Mouse (Mus musculus): ENCODE results near the gene Ccdc62. TPM values are rescaled to one million over a fixed set of nuclear protein-coding genes. Genes with fewer than 3 reads are reported as not detected.
A peak's percentile ranks its signal among the peaks of the same experiment; 100 is the strongest.

Ccdc62 gene
- 6.2 and 7.3 TPM in 2 replicates for polyA plus RNA-seq (2014; fragmentation: Nextera tagmentation; extraction: Ambion mirVana)

GRCm38 (mm10) chr5:123930508-123930989 is at the start of gene Ccdc62:
TSS of gene Ccdc62 (plus strand) at chr5:123930679.
- H3K27me3 ChIP-seq (ENCODE audit: control insufficient read depth, insufficient read depth, low read length): no peaks in the 10 kb centered on the region
- H3K4me3 ChIP-seq (ENCODE audit: low read length): peak within 1 kb of the TSS; percentile 84
- peak; percentile 97 for ATAC-seq (ENCODE audit: low FRiP score, low TSS enrichment)
- peak within 1 kb of the TSS; percentile 82 for H3K4me2 ChIP-seq (replicated peaks; ENCODE audit: low read depth, low read length)
- H3K27ac ChIP-seq (ENCODE audit: low read depth, low read length): peak within 1 kb of the TSS; percentile 78
- WGBS: under 1% methylated on average over 56 of the region's 56 CpGs
- peak within 1 kb of the TSS; percentile 89 for H3K9ac ChIP-seq (ENCODE audit: low read depth, low read length)
- 0 out of 2 replicates have a peak, but pooled peaks cover 5% of the 10 kb centered on the region for H3K4me1 ChIP-seq (ENCODE audit: control insufficient read depth, insufficient read depth, low read length)
- H3K9me3 ChIP-seq (ENCODE audit: control insufficient read depth, low read length): no peaks in the 10 kb centered on the region
- H3K36me3 ChIP-seq (ENCODE audit: control insufficient read depth, insufficient read depth, low read length): peaks cover 31% of the 10 kb centered on the region

- Histone ChIP-seq H3K27ac (ENCODE audit: low read depth, low read length) (no peak overlapping the region), H3K27me3 (ENCODE audit: control insufficient read depth, insufficient read depth, low read length) (no peaks in the 10 kb centered on the region), H3K9me3 (ENCODE audit: control insufficient read depth, low read length) (no peaks in the 10 kb centered on the region), H3K9ac (ENCODE audit: low read depth, low read length) (no peak overlapping the region), H3K4me1 (ENCODE audit: control insufficient read depth, insufficient read depth, low read length) (peaks cover 31% of the 10 kb centered on the region), H3K36me3 (ENCODE audit: control insufficient read depth, insufficient read depth, low read length) (no peaks in the 10 kb centered on the region), H3K4me2 (replicated peaks; ENCODE audit: low read depth, low read length) (no peak overlapping the region), H3K4me3 (ENCODE audit: low read length) (no peak overlapping the region)
- 86% methylated on average over 14 of the region's 14 CpGs for WGBS
- ATAC-seq (ENCODE audit: low FRiP score, low TSS enrichment): no peak
These were observed 49.7 kb upstream of the Ccdc62 start for GRCm38 (mm10) chr5:123880778-123881177.

DNA sequence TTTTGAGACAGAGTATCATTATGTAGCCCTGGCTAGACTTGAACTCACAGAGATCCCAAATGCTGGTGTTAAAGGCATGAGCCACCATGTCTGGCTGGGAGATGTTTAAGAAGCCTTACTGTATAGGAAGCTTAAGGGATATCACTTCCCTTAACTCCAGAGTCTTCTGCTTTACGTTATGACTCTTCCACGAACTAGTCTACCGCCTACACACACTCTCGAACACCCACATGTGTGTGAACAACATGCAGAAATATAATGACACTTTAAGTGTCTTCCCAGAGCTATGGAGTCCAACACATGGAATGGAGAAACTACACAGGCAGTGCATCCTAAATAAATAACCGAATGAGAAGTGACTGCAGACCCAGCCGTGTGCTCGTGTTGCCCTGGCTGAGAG is 46.6 kb upstream of the Ccdc62 start:
- 73% methylated on average over 7 of the region's 7 CpGs for WGBS
- Histone ChIP-seq H3K27me3 (ENCODE audit: control insufficient read depth, insufficient read depth, low read length) (no peaks in the 10 kb centered on the region), H3K4me1 (ENCODE audit: control insufficient read depth, insufficient read depth, low read length) (peaks cover 15% of the 10 kb centered on the region), H3K4me2 (replicated peaks; ENCODE audit: low read depth, low read length) (no peak overlapping the region), H3K36me3 (ENCODE audit: control insufficient read depth, insufficient read depth, low read length) (no peaks in the 10 kb centered on the region), H3K9me3 (ENCODE audit: control insufficient read depth, low read length) (no peaks in the 10 kb centered on the region), H3K4me3 (ENCODE audit: low read length) (no peak overlapping the region), H3K27ac (ENCODE audit: low read depth, low read length) (no peak overlapping the region; the same call in 1 of the 2 replicates), H3K9ac (ENCODE audit: low read depth, low read length) (no peak overlapping the region)
- no peak for ATAC-seq (ENCODE audit: low FRiP score, low TSS enrichment)

GRCm38 (mm10) chr5:123884332-123884731 is 46.1 kb upstream of the Ccdc62 start:
- H3K4me2 ChIP-seq (replicated peaks; ENCODE audit: low read depth, low read length): no peak overlapping the region
- 76% methylated on average over 10 of the region's 10 CpGs for WGBS
- H3K4me3 ChIP-seq (ENCODE audit: low read length): no peak overlapping the region
- no peaks in the 10 kb centered on the region for H3K9me3 ChIP-seq (ENCODE audit: control insufficient read depth, low read length)
- H3K9ac ChIP-seq (ENCODE audit: low read depth, low read length): no peak overlapping the region
- H3K27me3 ChIP-seq (ENCODE audit: control insufficient read depth, insufficient read depth, low read length): no peaks in the 10 kb centered on the region
- H3K36me3 ChIP-seq (ENCODE audit: control insufficient read depth, insufficient read depth, low read length): no peaks in the 10 kb centered on the region
- no peak for ATAC-seq (ENCODE audit: low FRiP score, low TSS enrichment)
- peaks cover 11% of the 10 kb centered on the region for H3K4me1 ChIP-seq (ENCODE audit: control insufficient read depth, insufficient read depth, low read length)
- no peak overlapping the region; the same call in 1 of the 2 replicates for H3K27ac ChIP-seq (ENCODE audit: low read depth, low read length)

DNA sequence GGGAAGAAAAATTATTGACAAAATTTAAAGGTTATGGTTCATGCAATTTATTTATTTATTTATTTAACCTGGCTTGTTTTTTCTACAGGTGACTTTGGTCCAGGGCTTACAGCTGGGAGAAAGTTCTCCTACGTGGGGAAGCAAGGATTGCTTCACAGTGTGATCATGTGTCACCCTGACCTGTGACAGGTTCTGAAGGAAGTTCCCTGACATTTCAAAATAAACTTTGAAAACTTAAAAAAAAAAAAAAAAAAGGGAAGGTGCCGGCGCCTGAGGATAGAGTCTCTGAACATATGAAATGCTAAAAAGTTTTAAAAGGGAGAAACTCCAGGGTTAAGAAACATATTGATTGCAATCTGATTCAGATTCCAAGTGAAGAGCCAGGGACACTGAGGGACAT is 44.1 kb upstream of the Ccdc62 start:
- Histone ChIP-seq H3K4me2 (replicated peaks; ENCODE audit: low read depth, low read length) (no peak overlapping the region), H3K27me3 (ENCODE audit: control insufficient read depth, insufficient read depth, low read length) (no peaks in the 10 kb centered on the region), H3K4me1 (ENCODE audit: control insufficient read depth, insufficient read depth, low read length) (no peaks in the 10 kb centered on the region), H3K9me3 (ENCODE audit: control insufficient read depth, low read length) (no peaks in the 10 kb centered on the region), H3K36me3 (ENCODE audit: control insufficient read depth, insufficient read depth, low read length) (no peaks in the 10 kb centered on the region), H3K9ac (ENCODE audit: low read depth, low read length) (no peak overlapping the region), H3K4me3 (ENCODE audit: low read length) (no peak overlapping the region), H3K27ac (ENCODE audit: low read depth, low read length) (no peak overlapping the region)
- ATAC-seq (ENCODE audit: low FRiP score, low TSS enrichment): no peak
- WGBS: 70% methylated on average over 3 of the region's 3 CpGs

DNA sequence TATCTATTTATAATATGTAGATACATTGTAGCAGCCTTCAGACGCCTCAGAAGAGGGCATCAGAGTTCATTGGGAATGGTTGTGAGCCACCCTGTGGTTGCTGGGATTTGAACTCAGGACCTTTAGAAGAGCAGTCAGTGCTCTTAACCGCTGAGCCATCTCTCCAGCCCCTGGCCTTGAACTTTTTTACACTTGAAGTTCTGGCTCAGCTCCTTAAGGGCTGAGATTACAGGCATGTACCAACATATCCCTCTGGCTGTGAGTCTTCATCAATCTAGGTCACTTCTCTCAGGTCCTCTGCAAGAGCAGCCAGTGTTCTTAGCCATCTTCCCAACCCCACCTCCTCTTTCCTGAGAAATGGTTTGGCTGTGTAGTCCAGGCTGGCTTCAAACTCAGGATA is 40.2 kb upstream of the Ccdc62 start:
- ATAC-seq (ENCODE audit: low FRiP score, low TSS enrichment): no peak
- H3K4me3 ChIP-seq (ENCODE audit: low read length): no peak overlapping the region
- no peak overlapping the region for H3K27ac ChIP-seq (ENCODE audit: low read depth, low read length)
- no peaks in the 10 kb centered on the region for H3K36me3 ChIP-seq (ENCODE audit: control insufficient read depth, insufficient read depth, low read length)
- H3K9me3 ChIP-seq (ENCODE audit: control insufficient read depth, low read length): no peaks in the 10 kb centered on the region
- H3K27me3 ChIP-seq (ENCODE audit: control insufficient read depth, insufficient read depth, low read length): no peaks in the 10 kb centered on the region
- 0 out of 2 replicates have a peak, but pooled peaks cover 2% of the 10 kb centered on the region for H3K4me1 ChIP-seq (ENCODE audit: control insufficient read depth, insufficient read depth, low read length)
- no peak overlapping the region for H3K9ac ChIP-seq (ENCODE audit: low read depth, low read length)
- WGBS: 85% methylated on average over 2 of the region's 2 CpGs
- H3K4me2 ChIP-seq (replicated peaks; ENCODE audit: low read depth, low read length): no peak overlapping the region

- Histone ChIP-seq H3K9me3 (ENCODE audit: control insufficient read depth, low read length) (no peaks in the 10 kb centered on the region), H3K4me1 (ENCODE audit: control insufficient read depth, insufficient read depth, low read length) (0 out of 2 replicates have a peak, but pooled peaks cover 2% of the 10 kb centered on the region), H3K36me3 (ENCODE audit: control insufficient read depth, insufficient read depth, low read length) (no peaks in the 10 kb centered on the region), H3K4me2 (replicated peaks; ENCODE audit: low read depth, low read length) (no peak overlapping the region), H3K27ac (ENCODE audit: low read depth, low read length) (no peak overlapping the region), H3K4me3 (ENCODE audit: low read length) (no peak overlapping the region), H3K9ac (ENCODE audit: low read depth, low read length) (no peak overlapping the region), H3K27me3 (ENCODE audit: control insufficient read depth, insufficient read depth, low read length) (no peaks in the 10 kb centered on the region)
- 80% methylated on average over 5 of the region's 5 CpGs for WGBS
- ATAC-seq (ENCODE audit: low FRiP score, low TSS enrichment): no peak
These were observed 39.5 kb upstream of the Ccdc62 start for GRCm38 (mm10) chr5:123890987-123891386.

- Histone ChIP-seq H3K27me3 (ENCODE audit: control insufficient read depth, insufficient read depth, low read length) (no peaks in the 10 kb centered on the region), H3K27ac (ENCODE audit: low read depth, low read length) (no peak overlapping the region), H3K9ac (ENCODE audit: low read depth, low read length) (no peak overlapping the region), H3K4me1 (ENCODE audit: control insufficient read depth, insufficient read depth, low read length) (0 out of 2 replicates have a peak, but pooled peaks cover 2% of the 10 kb centered on the region), H3K9me3 (ENCODE audit: control insufficient read depth, low read length) (no peaks in the 10 kb centered on the region), H3K4me3 (ENCODE audit: low read length) (no peak overlapping the region), H3K36me3 (ENCODE audit: control insufficient read depth, insufficient read depth, low read length) (no peaks in the 10 kb centered on the region), H3K4me2 (replicated peaks; ENCODE audit: low read depth, low read length) (no peak overlapping the region)
- WGBS: 41% methylated on average over 6 of the region's 6 CpGs
- ATAC-seq (ENCODE audit: low FRiP score, low TSS enrichment): 0 out of 2 replicates have a peak, but pooled peaks have one; percentile 35
These were observed 38.8 kb upstream of the Ccdc62 start for GRCm38 (mm10) chr5:123891669-123892068.

- no peak overlapping the region for H3K4me3 ChIP-seq (ENCODE audit: low read length)
- H3K9me3 ChIP-seq (ENCODE audit: control insufficient read depth, low read length): no peaks in the 10 kb centered on the region
- no peak for ATAC-seq (ENCODE audit: low FRiP score, low TSS enrichment)
- H3K27ac ChIP-seq (ENCODE audit: low read depth, low read length): no peak overlapping the region
- WGBS: 91% methylated on average over 5 of the region's 5 CpGs
- H3K9ac ChIP-seq (ENCODE audit: low read depth, low read length): no peak overlapping the region
- no peaks in the 10 kb centered on the region for H3K36me3 ChIP-seq (ENCODE audit: control insufficient read depth, insufficient read depth, low read length)
- H3K4me2 ChIP-seq (replicated peaks; ENCODE audit: low read depth, low read length): no peak overlapping the region
- H3K4me1 ChIP-seq (ENCODE audit: control insufficient read depth, insufficient read depth, low read length): 0 out of 2 replicates have a peak, but pooled peaks cover 2% of the 10 kb centered on the region
- H3K27me3 ChIP-seq (ENCODE audit: control insufficient read depth, insufficient read depth, low read length): no peaks in the 10 kb centered on the region
These were observed 37.0 kb upstream of the Ccdc62 start for GRCm38 (mm10) chr5:123893520-123893919.

Measured in kidney, embryonic 14.5 days (tissue).